Mouse (Mus musculus) large intestine, adult 2 months (tissue): ENCODE measurements around the gene BC037034. TPM values are rescaled to one million over a fixed set of nuclear protein-coding genes. Genes with fewer than 3 reads are reported as not detected.
"Not testable (repeated sequence)": the region's sequence is repeated elsewhere in the genome, so short reads cannot be mapped to it uniquely, and the experiment has no call there.

Experiments
- DNase-seq: peaks from one replicate; pipeline ENCODE4 v3.0.0-alpha.2; 2012; ENCODE audit warnings: low read depth, low spot score
- WGBS: fragments of 180-500 bp; shearing (Covaris S2); methylation state at CpG from one replicate; pipeline ENCODE4 v1.1.7; 2018; 5-methylcytosine and 5-hydroxymethylcytosine counted together
- polyA plus RNA-seq: library from polyadenylated mRNA; depleted of rRNA; stranded (reverse); fragments of >200 nt; gene quantifications from 2 replicates; pipeline ENCODE4 v1.2.3, GENCODE M21; 2012; rRNA removed

Gene BC037034
- polyA plus RNA-seq, 1 experiment = 45.9 TPM

DNA sequence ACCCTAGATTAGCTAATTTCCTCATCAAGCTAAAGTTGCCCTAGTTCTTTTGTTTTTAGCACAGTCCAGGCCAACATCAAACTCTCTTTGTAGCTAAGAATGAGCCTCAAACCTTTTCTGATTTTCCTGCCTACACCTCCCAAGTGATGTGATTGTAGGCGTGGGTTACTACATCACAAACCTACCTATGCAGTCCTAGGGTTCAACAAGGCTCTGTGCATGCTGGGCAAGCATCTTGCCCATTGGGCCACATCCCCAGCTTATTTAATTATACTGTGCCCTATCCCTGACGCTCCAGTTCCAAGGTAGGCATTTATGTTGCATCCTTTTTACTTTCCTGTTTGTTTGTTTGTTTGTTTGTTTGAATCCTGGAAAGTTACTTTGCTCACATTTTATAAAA lies 38.1 kb downstream of the BC037034 start, which contains the start of gene Nxpe5:
Nxpe5 (plus strand) TSS at position 199 of the 400 bp plus-strand sequence.
- DNase-seq = no peak
- 68% methylated on average over 2 of the region's 2 CpGs for WGBS

DNA sequence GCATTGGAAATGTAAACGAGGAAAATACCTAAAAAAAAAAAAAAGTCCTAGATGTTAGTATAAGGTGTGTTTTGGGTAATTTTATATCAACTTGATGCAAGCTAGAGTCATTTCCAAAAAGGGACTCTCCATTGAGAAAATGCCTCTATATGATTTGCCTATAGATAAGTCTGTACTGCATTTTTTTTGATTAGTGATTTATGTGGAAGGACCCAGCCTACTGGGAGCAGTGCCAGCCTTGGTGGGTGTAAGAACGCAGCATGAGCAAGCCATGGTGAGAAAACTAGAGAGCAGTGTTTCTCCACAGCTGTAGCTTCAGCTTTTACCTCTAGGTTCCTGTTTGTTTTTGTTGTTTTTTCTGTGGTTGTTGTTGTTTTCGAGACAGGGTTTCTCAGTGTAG lies 40.5 kb downstream of the BC037034 start:
- DNase-seq = no peak
- 57% methylated on average over 3 of the region's 3 CpGs for WGBS

DNA sequence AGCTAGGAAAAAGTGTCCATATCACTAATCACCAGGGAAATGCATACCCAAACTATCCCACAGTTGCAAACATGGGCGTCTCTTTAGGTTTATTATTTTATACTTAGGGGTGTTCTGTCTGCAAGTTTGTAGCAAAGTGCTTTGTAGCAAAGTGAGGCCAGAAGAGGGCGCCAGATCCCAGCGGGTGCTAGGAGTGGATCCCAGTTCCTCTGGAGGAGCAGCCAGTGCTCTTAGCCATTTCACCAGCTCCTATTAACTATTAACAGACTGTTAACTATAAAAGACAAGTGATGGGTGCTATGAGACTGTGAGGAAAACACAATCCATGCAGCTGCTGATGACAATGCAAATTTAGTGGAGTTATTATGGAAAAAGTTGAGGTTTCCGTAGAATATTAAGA lies 41.7 kb downstream of the BC037034 start:
- peak; percentile 37 for DNase-seq

DNA sequence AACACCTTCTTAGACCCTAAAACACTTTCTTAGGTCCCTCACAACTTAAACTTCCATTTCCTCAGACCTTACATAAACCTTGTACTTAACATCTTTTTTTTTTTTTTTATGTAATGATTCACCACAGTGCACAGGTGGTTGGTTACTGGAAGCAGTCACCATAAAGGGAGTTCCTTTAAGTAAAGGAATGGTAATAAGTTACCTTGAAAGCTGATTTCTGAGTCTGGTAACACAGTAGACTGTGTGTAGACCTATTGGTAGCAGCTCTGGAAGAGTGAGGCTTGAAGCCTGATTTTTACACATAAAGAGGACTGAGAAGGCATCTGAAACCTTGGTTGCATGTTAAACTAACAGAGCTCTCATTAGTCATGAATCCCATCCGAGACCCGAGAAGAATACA lies 44.0 kb downstream of the BC037034 start:
- WGBS = 9% methylated on average over 2 of the region's 2 CpGs

More for the DNA sequence above, 41.7 kb downstream of the BC037034 start:
- WGBS = 13% methylated on average over 4 of the region's 4 CpGs

DNA sequence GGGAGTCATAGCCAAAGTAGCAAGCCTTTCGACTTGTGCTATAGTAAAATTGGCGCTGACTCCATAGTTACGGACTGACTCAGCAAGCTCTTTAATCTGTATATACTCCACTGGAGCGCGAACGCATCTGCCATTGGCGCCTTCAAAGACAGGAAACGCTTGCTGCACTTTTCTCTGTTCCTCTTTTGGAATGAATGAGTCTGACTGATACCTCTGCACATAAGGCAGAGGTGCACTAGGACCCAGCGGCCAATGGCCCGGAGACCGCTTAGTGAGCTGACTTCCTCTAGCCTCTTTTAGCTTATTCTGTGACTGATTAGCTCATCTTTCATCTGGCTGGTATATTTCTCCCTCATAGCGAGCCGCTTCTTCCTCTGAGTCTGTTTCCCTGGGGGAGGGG lies 47.2 kb downstream of the BC037034 start:
- not testable (repeated sequence) for DNase-seq
- WGBS = 95% methylated on average over 13 of the region's 13 CpGs

More for the DNA sequence above, 44.0 kb downstream of the BC037034 start:
- no peak for DNase-seq

Other genes with a start within 250 kb of the BC037034 start
- not detected in 2 replicates for gene Smok3a, start 242.8 kb downstream of the BC037034 start, polyA plus RNA-seq
- gene Smok3b, start 242.6 kb downstream of the BC037034 start, polyA plus RNA-seq = not detected in 2 replicates
- not detected in 2 replicates for gene Smok3c, start 210.8 kb downstream of the BC037034 start, polyA plus RNA-seq
- gene Zkscan1, start 178.9 kb downstream of the BC037034 start, polyA plus RNA-seq = 2.9 and 5.3 TPM in 2 replicates
- gene Zscan21, start 147.1 kb downstream of the BC037034 start, polyA plus RNA-seq = 7.2 and 7.5 TPM in 2 replicates
- 3.0 TPM in 2 replicates for gene Zfp113, start 108.3 kb downstream of the BC037034 start, polyA plus RNA-seq
- gene Cops6, start 103.0 kb downstream of the BC037034 start, polyA plus RNA-seq = 97.2 and 105 TPM in 2 replicates
- gene Ap4m1, start 92.0 kb downstream of the BC037034 start, polyA plus RNA-seq = 22.3 and 34.3 TPM in 2 replicates
- gene Mcm7, start 91.6 kb downstream of the BC037034 start, polyA plus RNA-seq = 42.6 and 44.5 TPM in 2 replicates
- gene Taf6, start 76.6 kb downstream of the BC037034 start, polyA plus RNA-seq = 41.6 and 47.7 TPM in 2 replicates
- gene Cnpy4, start 76.5 kb downstream of the BC037034 start, polyA plus RNA-seq = 4.0 and 4.2 TPM in 2 replicates
- gene Mblac1, start 69.7 kb downstream of the BC037034 start, polyA plus RNA-seq = 2.5 TPM in 2 replicates
- gene Nxpe5, start 38.1 kb downstream of the BC037034 start, polyA plus RNA-seq = 1.1 and 2.3 TPM in 2 replicates
- gene Lamtor4, start 8.6 kb downstream of the BC037034 start, polyA plus RNA-seq = 180 and 194 TPM in 2 replicates
- gene Gal3st4, start 8.8 kb upstream of the BC037034 start, polyA plus RNA-seq = 0.44 and 0.57 TPM in 2 replicates
- not detected in 2 replicates for gene Gm43720, start 15.9 kb upstream of the BC037034 start, polyA plus RNA-seq
- gene Gpc2, start 16.0 kb upstream of the BC037034 start, polyA plus RNA-seq = 2.0 and 2.5 TPM in 2 replicates
- 0.58 and 0.90 TPM in 2 replicates for gene Stag3, start 16.2 kb upstream of the BC037034 start, polyA plus RNA-seq
- 0.81 and 2.4 TPM in 2 replicates for gene Pvrig, start 77.9 kb upstream of the BC037034 start, polyA plus RNA-seq
- 1.2 and 3.6 TPM in 2 replicates for gene Zfp157, start 177.4 kb upstream of the BC037034 start, polyA plus RNA-seq